Mouse (Mus musculus) lung, embryonic 14.5 days (tissue): Measurements from ENCODE around the gene Elmo1. TPM values are rescaled to one million over a fixed set of nuclear protein-coding genes. Genes with fewer than 3 reads are reported as not detected.

Source experiments
- ATAC-seq: fragments of 200-750 bp; cut with Nextera tagmentation; 2 replicates; pipeline ENCODE4 v1.8.0; 2017; ENCODE audit warnings: mild to moderate bottlenecking, moderate TSS enrichment, moderate library complexity; ENCODE audit not compliant: insufficient read depth
- DNase-seq: peaks from one replicate; pipeline ENCODE4 v3.0.0-alpha.2; 2015
- H3K27ac ChIP-seq: fragments of 300-500 bp; sonication (generic); 2 replicates; pipeline ENCODE4 v1.5.1; 2014; ENCODE audit warnings: low read depth, mild to moderate bottlenecking, moderate library complexity
- H3K27me3 ChIP-seq: fragments of 300-500 bp; sonication (generic); 2 replicates; pipeline ENCODE4 v1.6.1; 2014; ENCODE audit warnings: low read length, control low read depth; ENCODE audit not compliant: insufficient read depth
- H3K36me3 ChIP-seq: fragments of 300-500 bp; sonication (generic); 2 replicates; pipeline ENCODE4 v1.6.1; 2014; ENCODE audit warnings: control low read depth; ENCODE audit not compliant: insufficient read depth
- H3K4me1 ChIP-seq: fragments of 300-500 bp; sonication (generic); 2 replicates; pipeline ENCODE4 v1.6.1; 2014; ENCODE audit warnings: antibody characterized with exemption, control low read depth; ENCODE audit not compliant: insufficient read depth
- H3K4me2 ChIP-seq: fragments of 300-500 bp; sonication (generic); 2 replicates; pipeline ENCODE4 v1.6.1; 2014; ENCODE audit warnings: mild to moderate bottlenecking
- H3K4me3 ChIP-seq: fragments of 300-500 bp; sonication (generic); 2 replicates; pipeline ENCODE4 v1.5.1; 2014; ENCODE audit warnings: low read depth, low read length
- H3K9ac ChIP-seq: fragments of 300-500 bp; sonication (generic); 2 replicates; pipeline ENCODE4 v1.6.1; 2014
- H3K9me3 ChIP-seq: fragments of 300-500 bp; sonication (generic); 2 replicates; pipeline ENCODE4 v1.6.1; 2016; ENCODE audit warnings: low read depth, low read length, control low read depth
- CTCF ChIP-seq: IDR thresholded peaks from 2 replicates; pipeline ENCODE4 v1.5.1; 2016; ENCODE audit warnings: antibody characterized with exemption, low read depth
- WGBS: fragments of 180-500 bp; shearing (Covaris S2); extraction: QIAGEN DNeasy Blood & Tissue Kit; methylation state at CpG from one replicate; pipeline ENCODE4 v1.1.7; 2014; 5-methylcytosine and 5-hydroxymethylcytosine counted together
- polyA plus RNA-seq: library from polyadenylated mRNA; unstranded; fragments of >200 nt; fragmentation: Nextera tagmentation; extraction: Ambion mirVana; gene quantifications from 2 replicates; pipeline ENCODE4 v1.2.1, GENCODE M21; 2014

Elmo1 gene
- polyA plus RNA-seq, 1 experiment from 2014 or later = 37.8 TPM

DNA sequence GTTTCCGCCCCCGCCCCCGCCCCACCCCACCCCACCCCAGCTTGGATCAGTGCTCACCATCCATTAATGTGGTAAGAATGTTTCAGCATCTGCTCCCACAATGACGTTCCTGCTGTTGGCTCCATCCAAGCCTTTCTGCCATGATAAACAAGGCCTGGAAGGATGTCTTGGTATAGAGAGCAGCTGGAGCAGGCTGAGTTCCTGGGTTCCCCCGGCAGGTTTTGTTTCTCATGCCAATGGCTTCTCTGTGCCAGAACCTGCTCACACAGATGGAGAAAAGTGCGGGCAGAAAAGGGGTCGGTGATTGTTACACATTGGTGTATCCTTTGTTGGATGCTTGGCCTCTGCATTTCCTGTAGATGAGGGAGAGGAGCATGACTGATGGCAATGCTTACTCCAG, 240.6 kb downstream of the Elmo1 start:
- Histone ChIP-seq H3K27me3 (no peaks in the 10 kb centered on the region), H3K36me3 (no peaks in the 10 kb centered on the region), H3K27ac (no peak overlapping the region), H3K9me3 (no peaks in the 10 kb centered on the region), H3K4me2 (no peak overlapping the region), H3K4me3 (no peak overlapping the region), H3K4me1 (no peaks in the 10 kb centered on the region), H3K9ac (no peak overlapping the region)
- no peak for TF ChIP-seq CTCF
- ATAC-seq (no peak), DNase-seq (no peak)
- 83% methylated on average over 7 of the region's 7 CpGs for WGBS

DNA sequence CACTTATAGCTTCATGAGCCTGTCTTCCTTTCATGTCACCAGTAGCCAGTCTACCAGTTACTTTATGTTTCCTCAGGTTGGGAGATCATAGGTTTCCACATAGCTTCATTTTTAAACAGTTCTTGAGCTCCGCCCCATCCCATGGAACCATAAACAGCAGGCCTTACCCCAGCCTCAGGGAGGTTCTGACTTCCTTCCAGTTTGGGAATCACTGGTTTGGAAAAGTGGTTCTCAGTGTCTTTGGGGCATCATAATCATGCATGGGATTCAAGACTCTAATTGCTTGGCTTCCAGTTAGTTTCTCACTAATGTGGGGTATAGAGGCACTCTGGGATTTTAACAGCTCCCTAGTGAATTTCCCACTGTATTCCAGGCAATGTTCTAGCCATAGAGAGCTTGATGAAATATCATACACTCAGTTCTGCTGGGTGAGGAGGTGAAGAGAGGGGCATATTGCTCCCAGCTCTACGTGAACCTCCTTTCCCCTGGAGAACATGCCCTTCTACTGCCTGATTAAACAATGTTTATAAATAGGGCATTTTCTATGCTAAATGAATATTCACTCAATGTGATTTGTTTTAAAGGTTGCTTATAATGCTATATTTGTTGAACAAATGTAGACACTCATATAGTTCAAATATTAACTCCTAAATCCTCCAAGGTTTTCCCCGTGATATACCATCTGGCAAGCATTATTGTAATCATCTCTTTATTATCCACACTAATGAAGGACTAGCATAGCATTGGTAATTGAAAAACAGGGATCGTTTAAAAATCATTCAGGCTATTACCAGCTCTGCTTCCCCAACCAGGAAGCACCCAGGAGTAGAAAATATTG, 244.9 kb downstream of the Elmo1 start:
- H3K4me3 ChIP-seq = no peak overlapping the region
- no peaks in the 10 kb centered on the region for H3K4me1 ChIP-seq
- DNase-seq (no peak), ATAC-seq (no peak)
- 88% methylated on average over 4 of the region's 4 CpGs for WGBS
- no peaks in the 10 kb centered on the region for H3K9me3 ChIP-seq
- H3K4me2 ChIP-seq = no peak overlapping the region
- H3K9ac ChIP-seq = no peak overlapping the region
- TF ChIP-seq CTCF = no peak
- H3K27ac ChIP-seq = no peak overlapping the region
- no peaks in the 10 kb centered on the region for H3K27me3 ChIP-seq
- no peaks in the 10 kb centered on the region for H3K36me3 ChIP-seq

- Histone ChIP-seq H3K36me3 (no peaks in the 10 kb centered on the region), H3K4me2 (no peak overlapping the region), H3K27me3 (no peaks in the 10 kb centered on the region), H3K4me3 (no peak overlapping the region), H3K9ac (no peak overlapping the region), H3K4me1 (no peaks in the 10 kb centered on the region), H3K9me3 (no peaks in the 10 kb centered on the region), H3K27ac (no peak overlapping the region)
- no peak for DNase-seq
- no peak for TF ChIP-seq CTCF
- WGBS = 84% methylated on average over 7 of the region's 7 CpGs
- no peak for ATAC-seq
These were observed 245.6 kb downstream of the Elmo1 start for GRCm38 (mm10) chr13:20335889-20336497.

DNA sequence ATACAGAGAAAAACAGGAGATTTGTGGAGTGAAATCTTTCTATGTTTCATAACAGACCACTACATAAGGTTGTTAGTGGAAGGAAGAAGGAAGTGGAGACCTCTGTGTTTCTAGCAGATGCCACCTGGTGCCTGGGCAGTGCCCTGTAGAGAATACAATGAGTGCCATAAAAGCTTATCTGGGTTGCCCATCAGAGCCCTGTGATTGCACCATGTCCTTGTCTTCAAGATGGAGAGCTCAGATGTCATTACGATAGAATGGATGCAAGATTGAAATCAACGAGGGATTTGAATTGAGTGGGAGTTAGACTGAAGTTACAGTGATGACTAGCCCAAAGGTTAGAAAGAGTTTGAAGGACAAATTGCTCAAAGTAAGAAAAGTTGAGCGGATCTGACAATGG, 252.5 kb downstream of the Elmo1 start:
- 90% methylated on average over 3 of the region's 3 CpGs for WGBS
- H3K4me1 ChIP-seq = no peaks in the 10 kb centered on the region
- ATAC-seq = no peak
- no peaks in the 10 kb centered on the region for H3K27me3 ChIP-seq
- H3K9me3 ChIP-seq = no peaks in the 10 kb centered on the region
- no peak overlapping the region for H3K9ac ChIP-seq
- TF ChIP-seq CTCF = no peak
- no peak for DNase-seq
- H3K4me2 ChIP-seq = no peak overlapping the region
- no peak overlapping the region for H3K4me3 ChIP-seq
- H3K36me3 ChIP-seq = no peaks in the 10 kb centered on the region
- no peak overlapping the region for H3K27ac ChIP-seq

DNA sequence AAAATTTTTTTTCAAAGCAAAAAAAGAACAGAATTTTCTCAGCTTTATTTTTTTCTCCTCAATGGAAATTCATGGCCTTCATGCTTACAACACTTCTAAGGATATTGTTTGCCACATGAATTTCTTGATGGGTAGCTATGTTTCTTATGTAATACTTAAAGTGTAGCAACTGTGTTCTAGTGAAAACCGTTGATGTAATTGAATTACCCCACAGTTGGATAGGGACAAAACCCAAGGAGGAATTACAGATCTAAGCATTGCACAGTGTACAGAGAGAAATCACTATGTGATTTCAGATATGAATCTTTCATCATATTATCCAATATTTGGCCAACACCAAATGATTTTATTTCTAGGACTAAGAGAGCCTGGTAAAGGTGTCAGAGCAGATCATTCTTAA, 259.4 kb downstream of the Elmo1 start:
- DNase-seq (no peak), ATAC-seq (no peak)
- Histone ChIP-seq H3K4me1 (no peaks in the 10 kb centered on the region), H3K36me3 (no peaks in the 10 kb centered on the region), H3K27ac (no peak overlapping the region), H3K27me3 (no peaks in the 10 kb centered on the region), H3K4me2 (no peak overlapping the region), H3K4me3 (no peak overlapping the region), H3K9me3 (no peaks in the 10 kb centered on the region), H3K9ac (no peak overlapping the region)
- no peak for TF ChIP-seq CTCF
- WGBS = 85% methylated on average over 1 of the region's 1 CpGs

- H3K9ac ChIP-seq = no peak overlapping the region
- no peaks in the 10 kb centered on the region for H3K36me3 ChIP-seq
- no peak overlapping the region for H3K4me2 ChIP-seq
- no peak for DNase-seq
- H3K4me1 ChIP-seq = no peaks in the 10 kb centered on the region
- TF ChIP-seq CTCF = no peak
- H3K9me3 ChIP-seq = no peaks in the 10 kb centered on the region
- no peak overlapping the region for H3K27ac ChIP-seq
- 88% methylated on average over 2 of the region's 2 CpGs for WGBS
- ATAC-seq = no peak
- no peaks in the 10 kb centered on the region for H3K27me3 ChIP-seq
- no peak overlapping the region for H3K4me3 ChIP-seq
These were observed 262.2 kb downstream of the Elmo1 start for GRCm38 (mm10) chr13:20352631-20353030.

DNA sequence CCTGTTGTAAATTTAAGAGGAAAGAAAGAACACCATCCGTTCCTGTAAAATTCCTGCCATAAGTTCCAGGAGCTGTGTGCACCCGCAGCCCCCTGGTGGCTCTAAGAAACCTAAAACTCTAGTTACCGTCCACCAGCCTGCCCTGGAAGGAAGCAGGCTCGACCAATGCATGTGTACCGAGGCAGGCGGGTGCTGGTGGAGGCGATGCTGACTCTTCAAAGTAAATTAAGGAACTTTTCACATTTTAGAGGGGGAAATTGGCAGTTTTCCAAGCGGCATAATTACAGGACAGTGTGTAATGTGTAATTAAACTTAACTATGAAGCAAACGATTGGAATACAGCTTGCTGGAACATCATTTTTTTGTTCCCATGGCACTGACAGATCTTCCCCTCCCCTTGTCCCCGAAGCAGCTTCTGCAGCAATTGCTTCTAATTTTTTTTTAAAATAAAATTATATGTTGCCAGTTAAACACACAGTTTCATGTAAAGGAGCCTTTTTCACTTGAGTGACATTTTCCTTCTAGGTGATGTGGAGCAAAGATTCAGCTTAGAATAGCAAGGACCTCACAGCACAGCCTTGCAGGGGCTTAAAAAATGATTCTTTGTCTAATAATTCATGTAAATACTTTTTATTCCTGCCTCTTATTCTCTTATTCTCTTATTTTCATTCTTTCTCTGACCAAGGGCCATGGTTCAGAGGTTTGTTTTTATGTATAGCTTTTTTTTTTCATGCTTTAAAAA, 263.6 kb downstream of the Elmo1 start:
- Histone ChIP-seq H3K4me2 (no peak overlapping the region), H3K27me3 (no peaks in the 10 kb centered on the region), H3K4me1 (no peaks in the 10 kb centered on the region), H3K9me3 (no peaks in the 10 kb centered on the region), H3K27ac (no peak overlapping the region), H3K36me3 (no peaks in the 10 kb centered on the region), H3K4me3 (no peak overlapping the region), H3K9ac (no peak overlapping the region)
- WGBS = 36% methylated on average over 10 of the region's 10 CpGs
- peak; percentile 34; the same call in 1 of the 2 replicates for TF ChIP-seq CTCF
- ATAC-seq (no peak), DNase-seq (peak; percentile 19)
